Mouse (Mus musculus): ENCODE data around the gene Edem1. TPM values are rescaled to one million over a fixed set of nuclear protein-coding genes. Genes with fewer than 3 reads are reported as not detected.
"Not testable (repeated sequence)": the region's sequence is repeated elsewhere in the genome, so short reads cannot be mapped to it uniquely, and the experiment has no call there.

The Edem1 gene
- polyA plus RNA-seq, 1 experiment from 2014 or later = 19.5 TPM

DNA sequence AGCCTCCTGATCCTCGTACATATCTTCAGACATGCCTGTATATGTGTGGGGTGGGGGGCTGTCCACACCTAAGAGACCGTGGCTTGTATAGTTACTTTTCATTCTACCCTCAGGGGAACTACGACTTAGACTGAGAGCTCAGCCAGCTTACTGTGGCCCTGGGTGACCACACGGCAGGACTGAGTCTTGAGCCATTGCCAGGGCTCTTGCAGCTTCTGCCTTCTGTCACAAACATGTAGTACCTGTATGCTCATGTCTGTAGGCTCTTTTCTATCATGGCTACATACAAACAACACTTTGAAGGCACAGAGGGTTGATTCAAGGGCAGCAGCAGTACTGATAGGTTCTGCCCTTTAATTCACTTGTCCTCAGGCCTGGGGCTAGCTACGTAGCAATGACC lies 24.5 kb downstream of the Edem1 start:
- H3K4me3 ChIP-seq = no peak overlapping the region
- no peaks in the 10 kb centered on the region for H3K9me3 ChIP-seq
- H3K36me3 ChIP-seq = peaks cover 73% of the 10 kb centered on the region
- no peak overlapping the region for H3K27ac ChIP-seq
- no peak overlapping the region for H3K4me2 ChIP-seq
- H3K9ac ChIP-seq = no peak overlapping the region
- 86% methylated on average over 5 of the region's 5 CpGs for WGBS
- no peak for ATAC-seq (ENCODE audit: insufficient number of reproducible peaks, low FRiP score, low TSS enrichment, low read depth)
- no peaks in the 10 kb centered on the region for H3K4me1 ChIP-seq
- H3K27me3 ChIP-seq = no peaks in the 10 kb centered on the region

DNA sequence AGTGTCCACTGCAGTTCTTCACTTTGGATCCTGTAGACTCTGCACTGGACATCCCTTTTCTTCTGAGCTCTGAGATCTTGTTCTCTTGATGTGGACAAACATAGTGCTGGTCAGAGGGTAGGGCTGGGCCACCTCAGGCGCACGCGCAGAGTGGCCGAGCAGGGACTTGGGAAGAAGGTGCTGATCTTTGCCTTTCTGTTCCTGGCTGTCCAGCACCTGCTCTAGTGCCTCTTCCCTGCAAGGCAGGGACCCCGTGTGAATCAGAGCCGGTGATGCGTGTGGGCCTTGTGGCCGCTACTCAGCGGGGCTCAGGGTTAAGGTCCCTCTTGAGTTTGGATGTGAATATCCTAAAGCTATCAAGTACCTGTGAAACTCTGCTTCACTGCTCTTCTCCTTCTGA lies 30.1 kb downstream of the Edem1 start:
- Histone ChIP-seq H3K4me1 (no peaks in the 10 kb centered on the region), H3K9me3 (no peaks in the 10 kb centered on the region), H3K36me3 (peaks cover 30% of the 10 kb centered on the region), H3K9ac (no peak overlapping the region), H3K4me3 (no peak overlapping the region), H3K4me2 (no peak overlapping the region), H3K27me3 (no peaks in the 10 kb centered on the region), H3K27ac (no peak overlapping the region)
- no peak for ATAC-seq (ENCODE audit: insufficient number of reproducible peaks, low FRiP score, low TSS enrichment, low read depth)
- WGBS = 95% methylated on average over 9 of the region's 9 CpGs

DNA sequence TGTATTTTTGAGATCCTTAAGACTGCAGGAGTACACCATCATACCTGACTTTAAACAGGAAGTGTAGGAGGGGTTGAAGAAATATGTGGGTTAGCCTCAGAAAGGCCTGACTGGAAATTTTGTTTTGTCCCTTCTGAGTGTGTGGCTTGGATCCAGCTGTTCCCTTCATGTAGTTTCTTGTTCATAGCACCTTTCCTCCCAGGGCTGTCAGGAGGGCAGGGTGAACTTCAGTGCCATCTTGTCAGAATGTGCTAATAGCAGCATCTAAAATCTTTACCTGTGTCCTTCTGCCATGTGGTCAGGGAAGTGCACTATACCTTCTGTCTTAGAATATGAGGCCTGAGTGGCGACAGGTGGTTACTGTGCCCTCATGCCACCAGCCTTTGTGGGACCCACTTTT lies 32.8 kb downstream of the Edem1 start:
- H3K9me3 ChIP-seq = no peaks in the 10 kb centered on the region

DNA sequence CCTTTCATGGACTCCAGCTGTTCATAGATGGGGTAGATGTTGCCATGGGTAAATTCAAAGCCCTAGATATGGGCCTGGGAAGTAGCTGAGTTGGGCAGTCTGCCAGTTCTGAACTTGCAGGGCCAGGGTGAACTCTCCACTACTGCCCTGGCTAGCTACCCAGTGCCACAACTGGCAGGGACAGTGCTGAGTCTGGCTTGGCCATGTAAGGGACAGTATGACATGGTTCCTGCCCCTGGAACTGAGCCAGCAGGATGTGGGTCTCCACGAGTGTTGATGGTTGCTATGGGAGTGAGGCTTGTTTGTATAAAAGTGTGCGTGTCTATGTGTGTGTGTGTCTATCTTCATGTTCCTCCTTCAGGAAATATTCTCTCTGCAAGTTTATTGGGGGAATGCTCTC lies 34.1 kb downstream of the Edem1 start:
- H3K27ac ChIP-seq = no peak overlapping the region
- no peak overlapping the region for H3K4me2 ChIP-seq
- no peaks in the 10 kb centered on the region for H3K9me3 ChIP-seq
- no peak overlapping the region for H3K4me3 ChIP-seq
- 0 out of 2 replicates have a peak, but pooled peaks have one; percentile 40 for ATAC-seq (ENCODE audit: insufficient number of reproducible peaks, low FRiP score, low TSS enrichment, low read depth)
- no peaks in the 10 kb centered on the region for H3K4me1 ChIP-seq
- no peak overlapping the region for H3K9ac ChIP-seq
- H3K36me3 ChIP-seq = no peaks in the 10 kb centered on the region
- no peaks in the 10 kb centered on the region for H3K27me3 ChIP-seq
- 81% methylated on average over 2 of the region's 2 CpGs for WGBS

More for the DNA sequence above, 32.8 kb downstream of the Edem1 start:
- Histone ChIP-seq H3K27me3 (no peaks in the 10 kb centered on the region), H3K4me2 (no peak overlapping the region), H3K9ac (no peak overlapping the region), H3K4me1 (no peaks in the 10 kb centered on the region), H3K36me3 (peaks cover 6% of the 10 kb centered on the region; the same call in 1 of the 2 replicates), H3K27ac (no peak overlapping the region), H3K4me3 (no peak overlapping the region)
- 97% methylated on average over 1 of the region's 1 CpGs for WGBS
- no peak for ATAC-seq (ENCODE audit: insufficient number of reproducible peaks, low FRiP score, low TSS enrichment, low read depth)

DNA sequence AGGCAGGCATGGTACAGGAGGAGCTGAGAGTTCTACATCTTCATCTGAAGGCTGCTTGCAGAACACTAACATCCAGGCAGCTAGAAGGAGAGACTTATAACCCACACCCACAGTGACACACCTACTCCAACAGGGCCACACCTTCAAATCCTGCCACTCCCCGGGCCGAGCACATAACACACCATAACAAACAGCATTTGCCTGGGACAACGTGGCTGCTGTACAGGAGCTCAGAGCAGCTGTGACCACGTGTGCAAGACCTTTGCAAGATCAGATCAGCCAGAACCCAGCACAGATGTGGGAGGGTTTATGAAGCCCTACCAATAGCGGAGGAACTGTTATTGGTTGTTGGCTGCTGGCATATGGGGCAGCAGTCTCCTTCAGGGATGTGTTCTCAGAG lies 37.9 kb downstream of the Edem1 start:
- H3K27me3 ChIP-seq = no peaks in the 10 kb centered on the region
- H3K9me3 ChIP-seq = no peaks in the 10 kb centered on the region
- no peaks in the 10 kb centered on the region for H3K4me1 ChIP-seq
- H3K27ac ChIP-seq = no peak overlapping the region
- H3K4me3 ChIP-seq = no peak overlapping the region
- 61% methylated on average over 5 of the region's 5 CpGs for WGBS
- no peaks in the 10 kb centered on the region for H3K36me3 ChIP-seq
- H3K9ac ChIP-seq = no peak overlapping the region
- ATAC-seq (ENCODE audit: insufficient number of reproducible peaks, low FRiP score, low TSS enrichment, low read depth) = no peak
- H3K4me2 ChIP-seq = no peak overlapping the region

DNA sequence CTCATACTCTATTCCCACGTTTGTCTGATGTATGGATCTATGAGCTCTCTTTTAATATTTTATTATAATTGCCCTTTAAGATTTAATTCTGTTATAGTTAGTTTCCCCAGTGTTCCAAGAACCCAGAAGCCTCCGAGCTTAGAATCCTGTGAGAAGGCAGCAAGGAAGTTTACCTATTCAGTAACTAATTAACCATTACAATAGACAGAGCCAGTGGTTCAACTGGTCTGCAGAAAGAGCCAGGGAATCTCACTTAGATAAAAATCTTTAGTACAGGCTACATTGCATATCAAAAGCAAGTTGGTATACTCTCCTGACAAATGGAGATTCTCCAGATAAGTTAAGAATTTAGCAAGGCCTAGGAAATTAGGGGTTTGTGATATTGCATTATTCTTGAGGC lies 40.6 kb downstream of the Edem1 start:
- H3K4me3 ChIP-seq; H3K4me1 ChIP-seq; H3K9ac ChIP-seq; H3K9me3 ChIP-seq; H3K27ac ChIP-seq; H3K36me3 ChIP-seq; H3K4me2 ChIP-seq; H3K27me3 ChIP-seq; ATAC-seq (ENCODE audit: insufficient number of reproducible peaks, low FRiP score, low TSS enrichment, low read depth): not testable (repeated sequence)
- WGBS = 60% methylated on average over 2 of the region's 2 CpGs

DNA sequence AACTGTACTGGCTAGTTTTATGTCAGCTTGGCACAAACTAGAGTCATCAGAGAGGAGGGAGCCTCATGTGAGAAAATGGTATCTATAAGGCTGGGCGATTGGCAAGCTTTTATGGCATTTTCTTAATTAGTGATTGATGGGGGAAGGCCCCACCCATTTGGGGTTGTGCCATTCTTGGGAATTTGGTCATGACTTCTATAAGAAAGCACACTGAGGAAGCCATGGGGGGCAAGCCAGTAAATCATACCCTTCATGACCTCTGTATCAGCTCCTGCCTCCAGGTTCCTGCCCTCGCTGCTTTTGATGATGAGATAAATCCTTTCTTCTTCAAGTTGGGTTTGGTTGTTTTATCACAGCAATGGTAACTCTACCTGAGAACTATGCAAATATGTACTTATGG lies 42.0 kb downstream of the Edem1 start:
- H3K9ac ChIP-seq = no peak overlapping the region
- no peak for ATAC-seq (ENCODE audit: insufficient number of reproducible peaks, low FRiP score, low TSS enrichment, low read depth)
- H3K4me1 ChIP-seq = no peaks in the 10 kb centered on the region
- no peaks in the 10 kb centered on the region for H3K36me3 ChIP-seq
- WGBS = 77% methylated on average over 2 of the region's 2 CpGs
- no peaks in the 10 kb centered on the region for H3K27me3 ChIP-seq
- no peak overlapping the region for H3K4me3 ChIP-seq
- H3K9me3 ChIP-seq = no peaks in the 10 kb centered on the region
- H3K4me2 ChIP-seq = no peak overlapping the region
- H3K27ac ChIP-seq = no peak overlapping the region

DNA sequence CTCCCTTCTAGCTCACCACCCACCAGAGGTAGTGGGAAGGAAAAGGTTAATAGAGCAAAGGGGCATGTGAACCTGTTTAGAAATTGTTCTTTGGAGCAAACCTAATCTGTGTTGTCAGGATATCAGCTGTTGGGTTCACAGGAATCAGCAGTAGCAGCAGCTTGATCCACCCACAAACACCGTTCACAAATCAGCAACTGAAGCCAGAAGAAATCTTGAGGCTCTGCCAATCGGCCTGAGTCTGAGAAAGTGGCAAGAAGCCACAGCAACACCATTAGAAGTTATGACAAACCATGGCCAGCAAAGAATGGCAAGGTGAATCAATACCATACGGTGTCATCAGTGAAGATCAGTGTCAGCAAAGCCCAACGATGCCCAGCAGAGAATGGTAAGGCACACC lies 42.8 kb downstream of the Edem1 start:
- Histone ChIP-seq H3K4me3 (no peak overlapping the region), H3K4me2 (no peak overlapping the region), H3K9ac (no peak overlapping the region), H3K9me3 (no peaks in the 10 kb centered on the region), H3K27ac (no peak overlapping the region), H3K4me1 (0 out of 2 replicates have a peak, but pooled peaks cover 4% of the 10 kb centered on the region), H3K36me3 (no peaks in the 10 kb centered on the region), H3K27me3 (no peaks in the 10 kb centered on the region)
- WGBS = 88% methylated on average over 4 of the region's 4 CpGs
- no peak for ATAC-seq (ENCODE audit: insufficient number of reproducible peaks, low FRiP score, low TSS enrichment, low read depth)

DNA sequence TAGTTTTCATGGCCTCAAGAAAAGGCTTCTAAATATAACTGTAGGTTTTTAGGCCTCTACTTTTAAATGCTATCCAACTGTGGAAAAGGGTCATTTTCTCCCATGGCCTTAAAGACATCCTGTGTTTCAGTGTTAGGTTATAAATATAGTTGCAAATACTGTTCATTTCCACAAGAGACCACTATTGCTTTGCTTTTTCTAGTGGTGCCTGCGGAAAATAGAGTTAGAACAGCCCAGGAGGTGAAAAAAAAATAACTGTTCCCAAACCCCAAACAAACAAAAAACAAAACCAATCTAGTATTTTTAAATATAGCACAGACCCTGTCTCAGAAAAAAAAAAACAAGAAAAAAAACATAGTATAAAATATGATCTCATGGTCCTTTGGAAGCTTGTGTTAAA lies 46.9 kb downstream of the Edem1 start:
- no peak for ATAC-seq (ENCODE audit: insufficient number of reproducible peaks, low FRiP score, low TSS enrichment, low read depth)
- 0 out of 2 replicates have a peak, but pooled peaks cover 4% of the 10 kb centered on the region for H3K4me1 ChIP-seq
- H3K27ac ChIP-seq = no peak overlapping the region
- no peaks in the 10 kb centered on the region for H3K36me3 ChIP-seq
- H3K9me3 ChIP-seq = no peaks in the 10 kb centered on the region
- H3K27me3 ChIP-seq = no peaks in the 10 kb centered on the region
- H3K4me3 ChIP-seq = no peak overlapping the region
- H3K4me2 ChIP-seq = no peak overlapping the region
- H3K9ac ChIP-seq = no peak overlapping the region
- 61% methylated on average over 1 of the region's 1 CpGs for WGBS

DNA sequence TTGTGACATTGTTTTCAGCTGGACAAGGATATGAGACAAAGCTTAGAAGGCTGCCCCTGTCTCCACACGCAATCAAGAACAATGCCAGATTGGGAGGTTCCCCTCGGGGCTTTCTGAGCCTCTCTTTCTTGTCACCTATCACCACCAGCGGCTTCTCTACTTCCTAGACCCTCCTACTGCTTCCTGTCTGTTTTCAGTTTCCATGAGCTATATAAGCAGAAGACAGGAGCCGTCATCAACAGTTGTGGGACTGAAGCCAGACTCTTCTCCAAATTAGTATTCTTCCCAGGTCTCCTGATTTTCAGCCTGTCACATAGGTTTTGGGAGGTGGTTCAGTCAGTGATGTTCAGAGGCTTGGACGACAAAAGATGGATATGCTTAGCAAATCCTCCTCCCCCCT lies 47.6 kb downstream of the Edem1 start:
- Histone ChIP-seq H3K4me2 (no peak overlapping the region), H3K27me3 (no peaks in the 10 kb centered on the region), H3K9me3 (no peaks in the 10 kb centered on the region), H3K36me3 (no peaks in the 10 kb centered on the region), H3K9ac (no peak overlapping the region), H3K4me3 (no peak overlapping the region), H3K4me1 (0 out of 2 replicates have a peak, but pooled peaks cover 4% of the 10 kb centered on the region), H3K27ac (no peak overlapping the region)
- WGBS = 42% methylated on average over 5 of the region's 5 CpGs
- ATAC-seq (ENCODE audit: insufficient number of reproducible peaks, low FRiP score, low TSS enrichment, low read depth) = no peak

DNA sequence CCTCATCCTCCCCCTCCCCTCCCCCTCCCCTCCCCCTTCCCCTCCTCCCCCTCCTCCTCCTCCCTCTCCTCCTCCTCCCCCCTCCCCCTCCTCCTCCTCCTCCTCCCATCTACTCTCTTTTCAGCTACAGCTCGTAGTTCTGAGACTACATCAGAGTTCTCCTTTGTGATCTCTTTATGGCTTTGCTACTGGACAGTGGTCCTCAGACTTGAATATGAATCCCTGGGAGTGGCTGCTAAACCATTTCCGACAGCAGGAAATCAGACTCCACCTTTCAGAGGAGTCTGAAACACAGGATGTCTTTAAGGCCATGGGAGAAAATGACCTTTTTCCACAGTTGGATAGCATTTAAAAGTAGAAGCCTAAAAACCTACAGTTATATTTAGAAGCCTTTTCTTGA lies 48.0 kb downstream of the Edem1 start:
- no peaks in the 10 kb centered on the region for H3K9me3 ChIP-seq
- ATAC-seq (ENCODE audit: insufficient number of reproducible peaks, low FRiP score, low TSS enrichment, low read depth) = no peak
- H3K27ac ChIP-seq = no peak overlapping the region
- no peaks in the 10 kb centered on the region for H3K27me3 ChIP-seq
- H3K4me3 ChIP-seq = no peak overlapping the region
- H3K4me2 ChIP-seq = no peak overlapping the region
- H3K36me3 ChIP-seq = no peaks in the 10 kb centered on the region
- H3K4me1 ChIP-seq = 0 out of 2 replicates have a peak, but pooled peaks cover 4% of the 10 kb centered on the region
- H3K9ac ChIP-seq = no peak overlapping the region
- 47% methylated on average over 2 of the region's 2 CpGs for WGBS

DNA sequence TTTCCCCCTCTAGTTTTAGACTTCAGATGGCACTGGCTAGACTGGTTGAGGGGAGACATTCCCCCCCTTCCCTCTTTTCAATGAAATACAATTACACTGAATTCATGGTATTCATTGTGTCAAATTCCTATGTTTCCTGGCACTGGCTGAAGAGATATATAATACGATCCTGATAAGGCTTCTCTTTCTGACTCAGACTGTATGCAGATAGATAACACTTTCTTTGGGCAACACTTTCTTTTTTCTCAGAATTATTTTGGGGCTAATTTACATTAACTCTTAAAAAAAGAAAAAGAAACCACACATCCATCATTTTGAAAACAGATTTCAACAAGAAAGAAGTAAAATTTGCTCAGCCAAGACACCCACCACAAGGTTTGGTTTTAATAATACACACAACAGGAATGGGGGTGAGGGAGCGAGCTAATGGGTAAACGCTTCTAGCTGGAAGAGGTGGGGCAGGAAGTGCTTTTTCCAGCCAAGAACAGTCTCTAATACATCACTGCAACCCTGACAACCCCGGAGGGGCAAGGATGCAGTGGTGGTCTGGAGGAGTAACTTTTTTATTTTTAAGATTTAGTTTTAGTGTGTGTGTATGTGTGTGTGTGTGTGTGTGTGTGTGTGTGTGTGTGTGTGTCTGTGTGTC lies 52.0 kb downstream of the Edem1 start:
- Histone ChIP-seq H3K4me3 (no peak overlapping the region), H3K9me3 (no peaks in the 10 kb centered on the region), H3K9ac (no peak overlapping the region), H3K27ac (no peak overlapping the region), H3K36me3 (no peaks in the 10 kb centered on the region), H3K4me1 (0 out of 2 replicates have a peak, but pooled peaks cover 4% of the 10 kb centered on the region), H3K4me2 (no peak overlapping the region), H3K27me3 (no peaks in the 10 kb centered on the region)
- no peak for ATAC-seq (ENCODE audit: insufficient number of reproducible peaks, low FRiP score, low TSS enrichment, low read depth)
- WGBS = 61% methylated on average over 4 of the region's 4 CpGs

DNA sequence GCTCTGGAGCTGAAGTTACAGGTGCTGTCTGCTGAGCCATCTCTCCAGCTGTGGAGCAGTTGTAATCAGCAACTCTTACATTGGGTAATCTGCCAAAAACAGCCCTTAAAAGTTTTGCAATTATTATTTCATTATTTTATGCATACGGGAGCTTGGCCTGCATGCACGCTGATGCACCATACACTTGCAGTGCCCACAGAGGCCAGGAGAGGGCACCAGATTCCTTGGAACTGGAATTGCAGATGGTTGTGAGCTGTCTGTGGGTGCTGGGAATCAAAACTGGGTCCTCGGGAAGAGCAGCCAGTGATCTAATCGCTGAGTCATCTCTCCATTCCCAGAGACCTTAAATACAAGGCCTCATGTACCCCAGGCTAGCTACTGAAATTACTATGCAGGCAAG lies 52.6 kb downstream of the Edem1 start:
- no peaks in the 10 kb centered on the region for H3K9me3 ChIP-seq
- no peaks in the 10 kb centered on the region for H3K4me1 ChIP-seq
- no peak for ATAC-seq (ENCODE audit: insufficient number of reproducible peaks, low FRiP score, low TSS enrichment, low read depth)
- no peak overlapping the region for H3K4me3 ChIP-seq
- 83% methylated on average over 4 of the region's 4 CpGs for WGBS
- H3K4me2 ChIP-seq = no peak overlapping the region
- H3K27ac ChIP-seq = no peak overlapping the region
- no peaks in the 10 kb centered on the region for H3K27me3 ChIP-seq
- H3K9ac ChIP-seq = no peak overlapping the region
- no peaks in the 10 kb centered on the region for H3K36me3 ChIP-seq
